Mouse (Mus musculus) cerebellum, postnatal 25 days (tissue): ENCODE results near the gene Mical3.

ENCODE experiments used
- DNase-seq, 2 experiments: peaks; one replicate each; pipeline ENCODE4 v3.0.0; 2021; ENCODE audit warnings: mixed read lengths in 2 of 2

Mical3 gene

DNA sequence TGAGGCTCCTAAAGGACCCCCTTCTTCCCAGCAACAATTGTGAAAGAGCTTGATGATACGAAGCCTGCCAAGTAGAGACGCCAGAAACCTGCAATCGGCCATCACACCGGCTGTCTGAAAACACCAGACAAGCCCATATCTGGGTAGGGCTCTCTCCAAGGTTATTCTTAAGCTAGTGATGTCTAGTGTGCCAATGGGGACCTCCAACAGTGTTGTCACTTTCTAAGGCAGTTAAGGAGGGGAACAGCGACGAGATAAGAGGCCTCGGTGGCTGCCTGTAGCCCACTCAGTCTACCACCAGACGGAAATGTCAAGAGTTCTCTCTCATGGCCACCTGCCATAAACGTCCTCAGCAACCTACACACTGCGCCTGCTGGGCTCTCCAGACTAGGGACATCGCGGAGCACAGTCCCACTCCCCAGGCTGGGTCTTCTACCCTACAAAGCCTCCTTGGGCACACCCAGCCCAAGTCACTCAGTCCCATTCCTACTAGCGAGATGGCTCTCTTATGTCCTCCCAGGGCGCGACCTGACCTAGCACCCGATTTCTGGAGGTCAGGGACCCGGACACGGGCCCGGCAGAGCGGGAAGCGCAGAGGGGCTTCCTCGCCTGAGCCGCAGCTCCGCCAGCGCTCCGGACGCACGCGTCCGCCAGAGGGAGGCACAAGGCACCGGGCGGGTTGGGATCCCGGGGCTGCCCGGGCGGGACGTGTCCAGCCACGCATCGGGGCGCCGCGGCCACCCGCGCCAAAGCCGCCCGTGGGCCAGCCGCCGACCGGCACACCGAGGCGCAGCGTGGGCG lies 21.4 kb downstream of the Mical3 start:
- peak; percentile 63 to 69 for DNase-seq

DNA sequence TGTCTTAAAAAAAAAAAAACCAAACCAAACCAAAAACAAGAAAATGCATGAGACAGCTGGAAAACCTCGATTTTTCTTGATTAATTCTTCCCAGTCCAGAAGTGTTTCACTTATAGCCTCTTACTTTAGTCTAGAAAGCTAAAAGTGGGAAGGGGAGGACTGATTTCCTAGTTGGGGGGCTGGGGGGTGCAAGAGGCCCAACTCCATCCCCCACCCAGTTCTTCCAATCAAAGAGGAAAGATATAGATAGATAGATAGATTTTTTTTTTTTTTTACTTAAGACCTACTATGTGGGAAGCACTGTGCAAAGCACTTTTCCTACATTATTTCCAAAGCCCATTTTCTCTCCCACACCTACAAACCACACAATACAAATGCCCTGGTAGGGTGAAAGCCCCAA lies 22.7 kb downstream of the Mical3 start:
- DNase-seq, result no peak

DNA sequence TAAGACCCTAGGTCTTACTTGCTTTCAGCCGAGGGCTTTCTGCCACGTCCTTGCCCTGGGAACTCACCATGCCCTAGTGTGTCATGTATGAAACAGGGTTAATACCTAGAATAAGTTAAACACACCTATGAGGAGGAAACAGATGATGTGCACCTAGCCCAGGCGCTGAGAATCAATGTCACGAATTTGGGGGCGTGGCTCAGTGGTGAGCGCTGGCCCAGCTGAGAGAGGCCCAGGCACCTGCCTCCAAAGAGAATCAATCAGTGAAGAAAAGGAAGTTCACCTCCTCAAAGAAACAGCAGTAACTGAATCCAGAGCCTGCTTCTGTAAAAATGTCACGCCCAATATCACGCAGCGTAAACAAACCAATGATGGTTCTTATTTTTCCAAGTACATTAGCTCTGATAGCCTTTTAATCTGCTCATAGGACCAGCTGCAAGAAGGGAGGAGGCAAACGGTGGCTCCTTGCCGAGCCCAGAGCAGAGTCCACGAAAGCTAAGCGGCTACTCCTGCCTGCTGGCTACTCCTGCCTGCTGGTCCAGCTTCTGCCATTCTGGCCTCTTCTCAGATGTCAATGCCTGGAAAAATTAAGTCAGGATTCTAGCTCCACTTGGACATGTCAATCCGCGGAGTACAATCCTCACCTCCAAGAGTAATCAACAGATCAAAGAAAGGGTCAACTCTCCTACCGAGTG lies 23.9 kb downstream of the Mical3 start:
- DNase-seq, result peak; percentile 67 to 77

DNA sequence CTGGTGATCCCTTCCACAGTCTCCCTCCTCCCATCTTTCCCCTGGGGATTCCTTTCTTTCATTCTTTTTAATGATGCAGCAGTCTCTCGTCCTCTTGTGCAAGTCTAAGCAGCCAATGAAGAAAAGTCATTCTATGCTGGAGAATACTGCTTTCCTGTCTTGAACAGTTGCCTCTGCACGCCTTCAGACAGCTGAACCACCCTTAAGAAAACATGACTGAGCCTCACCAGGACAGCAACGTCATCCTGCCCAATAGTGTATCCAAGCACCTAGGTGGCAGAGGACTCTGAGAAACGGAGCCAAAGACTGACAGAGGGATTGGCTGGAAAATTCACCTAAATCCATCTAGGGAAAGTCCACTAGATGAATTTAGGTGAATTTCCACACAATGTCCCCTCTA lies 25.1 kb downstream of the Mical3 start:
- DNase-seq, result no peak

DNA sequence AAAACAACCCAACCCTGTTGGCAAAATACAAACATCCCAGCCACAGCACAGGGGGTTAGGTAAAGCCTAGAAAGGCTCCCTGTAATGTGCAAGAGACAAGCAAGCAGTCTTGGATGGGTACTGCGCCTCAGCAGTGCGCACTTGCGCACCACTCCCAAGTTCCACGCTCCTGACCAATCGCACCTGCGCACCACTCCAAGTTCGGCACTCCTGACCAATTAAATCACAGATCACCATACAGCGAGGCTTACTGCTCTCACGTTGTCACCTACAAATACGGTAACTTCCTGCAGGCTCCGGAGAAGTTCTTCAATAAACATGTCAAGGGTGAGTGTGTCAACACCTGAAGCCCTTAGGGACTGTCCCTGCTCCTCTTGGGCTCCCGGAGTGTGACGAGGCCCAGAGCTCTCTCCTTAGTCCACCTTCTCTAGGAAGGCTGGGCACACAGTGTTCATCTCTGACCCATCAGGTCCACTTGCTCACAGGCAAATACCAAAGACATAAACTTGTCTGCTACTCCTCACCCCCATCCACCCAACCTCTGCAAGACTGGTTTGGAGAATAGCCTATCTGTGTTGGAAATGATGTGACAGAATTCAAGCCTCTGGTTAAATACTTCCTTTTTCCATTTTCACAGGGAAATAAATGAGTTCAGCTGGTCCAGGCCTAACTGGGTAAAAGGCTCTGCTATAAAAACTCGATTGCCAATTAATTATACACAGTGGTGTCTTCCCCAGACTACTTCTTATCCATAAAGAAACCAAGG lies 27.2 kb downstream of the Mical3 start:
- DNase-seq, result no peak

DNA sequence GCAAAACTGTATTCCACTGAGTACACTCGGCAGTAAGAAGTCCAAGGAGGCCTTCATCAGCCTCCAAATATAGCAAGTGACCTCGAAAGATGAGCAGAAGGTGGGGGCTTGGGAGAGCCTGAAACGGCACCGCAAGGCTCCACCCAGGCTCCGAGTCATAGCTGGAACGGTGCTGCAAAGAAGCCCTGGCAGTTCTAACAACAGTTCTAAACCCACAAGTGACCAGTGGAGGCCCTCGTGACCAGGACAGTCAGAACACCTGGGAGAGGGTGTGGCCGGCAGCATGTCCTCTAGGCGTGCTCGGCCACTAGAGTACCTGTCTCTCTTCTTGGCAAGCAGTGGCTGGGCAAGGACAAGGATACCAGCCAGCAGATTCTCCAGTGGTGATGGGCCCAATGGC lies 27.9 kb downstream of the Mical3 start:
- peak; percentile 56 to 64 for DNase-seq

DNA sequence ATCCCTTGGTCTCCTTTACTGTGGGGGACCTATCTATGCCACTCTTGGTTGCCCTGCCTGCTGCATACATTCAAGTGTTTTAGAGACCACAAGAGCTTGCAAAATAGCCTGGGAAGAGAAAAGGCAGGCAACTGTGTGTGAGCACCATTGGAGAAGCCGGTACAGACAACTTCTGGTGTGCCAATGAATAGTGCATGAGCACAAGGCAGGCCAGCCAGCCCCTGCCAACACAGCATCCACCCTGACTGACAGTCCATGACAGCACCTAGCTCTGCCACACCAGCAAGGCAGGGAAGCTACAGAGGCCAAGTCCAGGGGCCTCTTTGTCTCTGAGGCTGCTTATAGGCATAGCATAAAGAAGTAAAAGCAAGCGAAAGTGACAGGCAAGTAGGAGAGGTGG lies 28.7 kb downstream of the Mical3 start:
- peak in 1 of 2 experiments; percentile 32 for DNase-seq

DNA sequence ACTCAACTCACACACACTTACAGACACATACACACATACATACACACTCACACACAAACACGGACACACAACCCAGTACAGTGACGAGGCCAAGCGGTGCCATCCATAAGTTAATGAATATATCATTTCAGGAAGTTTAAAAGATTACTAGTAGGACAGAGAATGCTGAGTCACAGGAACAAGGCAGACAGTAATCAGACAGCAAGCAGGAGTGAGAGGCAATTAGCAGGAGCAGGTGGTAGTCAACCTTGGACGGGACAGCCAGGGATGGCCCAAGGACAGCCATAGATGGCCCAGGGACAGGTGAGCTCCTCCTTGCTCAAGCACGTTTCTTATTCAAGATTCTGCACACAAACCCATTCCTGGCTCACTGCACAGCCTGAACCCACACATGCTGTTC lies 29.6 kb downstream of the Mical3 start:
- peak in 1 of 2 experiments; percentile 28 for DNase-seq

DNA sequence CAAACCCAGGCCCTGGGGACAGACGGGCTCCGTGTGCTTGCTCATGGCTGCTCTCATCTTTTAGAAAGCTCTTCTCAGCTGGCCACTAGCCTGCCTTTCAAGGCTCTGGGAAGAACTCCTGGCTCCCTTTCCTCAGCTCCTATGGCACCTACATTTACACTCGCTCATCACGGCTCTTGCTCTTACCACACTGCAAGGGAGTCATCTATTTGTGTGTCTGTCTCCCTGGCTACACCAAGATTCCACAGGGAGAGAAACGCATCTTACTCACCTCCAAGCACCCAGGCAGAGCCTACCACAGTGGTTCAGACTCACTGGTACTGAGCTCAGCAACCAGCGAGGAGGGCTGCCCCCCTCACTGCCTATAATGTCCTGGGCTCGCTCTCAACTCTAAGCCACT lies 31.0 kb downstream of the Mical3 start:
- no peak for DNase-seq

DNA sequence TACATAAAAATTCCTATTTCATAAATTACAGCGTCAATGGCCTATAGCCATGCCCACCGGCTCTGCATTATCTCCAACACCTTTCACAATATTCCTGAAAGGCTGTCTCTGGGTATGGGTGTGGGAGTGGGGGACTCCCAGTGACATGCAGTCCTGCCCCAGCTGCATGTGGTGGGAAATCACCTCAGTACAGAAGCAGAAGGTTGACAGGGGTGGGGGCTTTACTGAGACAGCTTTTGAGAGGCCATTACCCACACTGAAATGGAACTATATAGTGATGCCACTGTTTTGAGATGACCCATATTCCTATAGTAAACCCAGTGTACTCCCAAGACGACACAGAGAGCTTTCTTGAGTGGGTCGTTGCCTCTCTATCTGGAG lies 31.6 kb downstream of the Mical3 start:
- no peak for DNase-seq

DNA sequence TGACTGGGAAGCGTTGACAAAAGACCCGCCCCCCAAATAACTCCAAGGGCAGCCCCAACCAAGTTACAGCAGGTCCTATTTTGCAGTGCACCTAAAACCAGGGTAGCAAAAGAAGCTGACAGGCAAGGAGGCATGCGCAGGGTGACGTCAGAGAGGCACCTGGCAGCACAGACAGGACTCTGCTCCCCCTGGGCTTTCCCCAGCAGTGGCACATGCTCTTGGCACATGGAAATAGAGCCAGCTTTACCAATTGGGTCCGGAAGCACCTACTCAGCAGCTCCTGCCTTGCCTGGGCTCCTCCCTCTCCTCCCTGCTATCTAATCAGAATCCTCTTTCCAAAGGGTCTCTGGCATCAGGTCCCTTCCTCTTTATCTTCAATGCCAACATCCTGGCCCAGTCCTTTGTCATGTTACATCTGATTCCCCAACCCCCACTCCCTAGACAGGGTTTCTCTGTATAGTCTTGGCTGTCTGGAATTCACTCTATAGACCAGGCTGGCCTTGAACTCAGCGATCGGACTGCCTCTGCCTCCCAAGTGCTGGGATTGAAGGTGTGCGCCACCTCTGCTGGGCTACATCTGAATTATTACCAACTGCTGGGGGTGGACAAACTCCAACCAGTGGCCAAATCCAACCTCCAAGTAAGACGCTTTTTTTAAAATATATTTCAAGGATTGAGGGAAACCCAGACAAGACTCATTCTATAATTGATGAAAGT lies 32.1 kb downstream of the Mical3 start:
- peak in 1 of 2 experiments; percentile 76 for DNase-seq

DNA sequence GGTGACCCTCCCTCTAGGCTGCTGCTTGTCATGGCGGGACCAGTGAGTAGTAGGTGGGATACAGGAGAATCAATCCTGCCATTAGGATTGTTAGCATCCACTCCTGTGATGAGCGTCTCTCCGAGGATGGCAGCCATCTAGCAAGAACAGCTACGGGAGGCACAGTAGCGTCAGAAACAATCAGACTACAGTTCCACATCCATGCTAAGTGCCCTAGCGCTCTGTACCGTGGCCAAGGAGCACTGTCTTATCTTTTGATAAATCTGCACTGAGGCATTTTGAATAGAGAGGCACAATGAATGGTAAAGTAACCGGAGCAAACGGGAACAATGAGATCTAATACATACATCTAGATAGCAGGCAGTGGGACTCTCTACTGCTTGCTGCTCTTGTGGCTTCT lies 32.7 kb downstream of the Mical3 start:
- no peak for DNase-seq

DNA sequence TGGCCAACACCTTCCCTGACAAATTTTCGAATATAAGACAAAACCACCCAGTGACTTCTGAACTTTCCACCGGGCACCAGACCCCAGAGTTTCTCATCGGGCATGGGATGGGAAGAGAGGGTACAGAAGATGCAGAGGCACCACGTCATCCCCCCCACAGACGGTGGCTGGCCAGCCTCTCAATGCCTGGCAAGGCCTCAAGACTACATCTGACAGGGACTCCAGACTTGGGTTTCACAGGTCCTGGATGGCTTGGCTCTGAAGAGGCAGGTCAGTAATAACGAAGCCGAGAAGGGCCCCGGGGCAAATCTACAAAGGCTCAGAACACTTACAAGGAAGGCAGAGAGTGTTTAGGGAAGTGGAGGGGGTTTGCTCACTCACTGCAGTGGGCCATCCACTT lies 33.9 kb downstream of the Mical3 start:
- DNase-seq, result no peak

DNA sequence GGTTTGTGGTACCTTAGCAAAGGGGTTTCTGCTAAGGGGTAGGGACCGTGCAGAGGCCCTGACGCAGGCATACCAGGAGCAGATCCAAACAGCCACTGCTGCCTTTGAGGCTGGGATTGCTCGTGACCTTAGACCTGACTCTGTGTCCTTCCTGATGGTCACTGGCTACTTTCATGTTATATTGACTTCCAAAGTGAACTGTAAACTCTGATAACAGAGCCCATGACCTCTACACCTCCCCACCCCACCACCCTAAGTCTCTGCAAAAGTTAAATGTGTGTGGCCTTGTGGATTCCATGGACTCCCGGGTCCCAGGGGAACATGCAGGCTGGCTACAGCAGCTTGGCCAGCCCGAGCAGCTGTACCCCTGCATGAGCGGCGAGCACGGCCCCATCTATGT lies 34.4 kb downstream of the Mical3 start:
- no peak for DNase-seq

DNA sequence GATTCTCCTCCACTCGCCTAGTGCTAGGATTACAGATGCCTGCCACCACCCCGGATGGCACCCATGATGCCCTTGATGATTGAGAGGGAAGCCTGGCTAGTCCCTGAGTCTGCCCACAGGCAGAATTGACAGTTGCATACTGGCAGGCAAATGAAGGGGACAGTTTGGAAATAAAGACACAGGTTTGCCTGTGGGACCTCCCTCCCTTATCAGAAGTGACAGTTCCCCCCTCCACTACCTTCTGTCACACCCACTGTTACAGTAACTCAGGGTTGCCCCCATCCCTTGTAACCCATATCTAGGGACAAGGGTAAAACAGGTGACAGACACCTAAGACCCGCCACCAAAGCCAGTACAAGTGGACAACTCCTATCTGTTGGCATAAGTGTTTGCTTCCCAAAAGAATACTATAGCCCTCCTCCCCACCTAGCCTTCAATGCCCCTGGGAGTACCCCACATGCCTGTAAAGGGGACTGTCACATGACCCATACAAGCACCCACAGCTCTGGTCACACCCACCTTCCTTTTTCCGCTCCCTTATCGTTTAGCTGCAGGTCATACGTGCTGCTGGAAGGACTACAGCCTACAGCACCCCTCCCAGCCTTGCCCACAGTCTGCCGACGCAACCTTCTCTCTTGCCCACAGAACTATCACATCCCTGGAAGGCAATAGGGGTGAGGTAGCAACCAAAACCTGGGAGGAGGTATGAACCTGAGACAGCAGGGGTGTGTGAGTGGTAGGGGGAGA lies 37.0 kb downstream of the Mical3 start:
- no peak for DNase-seq

DNA sequence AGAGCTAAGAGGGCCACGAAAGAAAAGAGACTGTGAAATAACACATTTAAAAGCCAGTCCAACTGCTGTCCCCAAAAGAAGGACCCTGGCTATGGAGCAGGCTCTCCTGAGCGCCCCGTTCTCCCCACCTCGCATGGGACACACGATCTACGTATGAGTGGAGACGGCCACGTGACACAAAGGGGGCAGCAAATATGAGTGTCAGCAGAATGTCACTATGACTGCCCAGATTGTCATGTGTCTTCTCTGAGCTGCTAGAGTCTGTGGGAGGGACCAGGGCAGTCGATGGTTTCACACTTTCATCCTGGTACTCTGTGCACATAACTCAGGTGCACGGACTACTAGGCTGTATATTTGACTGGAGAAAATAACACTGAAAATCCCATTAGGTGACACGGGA lies 40.0 kb downstream of the Mical3 start:
- no peak for DNase-seq

DNA sequence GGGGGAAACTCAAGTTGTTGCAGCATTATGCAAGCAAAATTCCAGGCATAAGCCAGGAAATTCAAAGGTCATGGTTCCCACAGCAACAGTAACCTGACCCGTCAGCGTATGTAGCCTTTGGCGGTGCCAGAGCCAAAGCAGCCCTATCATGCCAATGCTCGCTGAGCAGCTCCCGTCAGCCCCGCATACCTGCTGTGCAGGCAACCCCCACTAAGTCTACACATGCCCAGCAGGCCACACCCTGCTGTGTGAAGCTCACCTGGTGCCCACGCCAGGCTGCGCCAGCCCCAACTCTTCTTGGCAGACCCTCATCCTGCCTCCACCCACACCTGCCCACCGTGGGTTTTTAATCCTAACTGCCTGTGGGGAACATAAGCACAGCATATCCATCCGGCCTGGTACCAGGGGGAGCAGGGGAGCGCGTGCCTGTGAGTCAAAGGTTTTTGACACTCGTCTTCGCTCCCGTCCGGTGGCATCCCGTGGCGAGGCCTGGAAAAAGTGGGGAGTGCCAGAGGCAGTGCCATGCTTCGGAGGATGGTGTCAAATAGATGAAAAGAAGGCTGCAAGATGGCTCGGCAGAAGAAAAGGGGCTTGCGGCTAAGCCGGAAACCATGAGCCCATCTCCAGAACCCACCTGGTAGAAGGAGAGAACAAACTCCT lies 43.1 kb downstream of the Mical3 start:
- DNase-seq, result peak; percentile 83 to 85

DNA sequence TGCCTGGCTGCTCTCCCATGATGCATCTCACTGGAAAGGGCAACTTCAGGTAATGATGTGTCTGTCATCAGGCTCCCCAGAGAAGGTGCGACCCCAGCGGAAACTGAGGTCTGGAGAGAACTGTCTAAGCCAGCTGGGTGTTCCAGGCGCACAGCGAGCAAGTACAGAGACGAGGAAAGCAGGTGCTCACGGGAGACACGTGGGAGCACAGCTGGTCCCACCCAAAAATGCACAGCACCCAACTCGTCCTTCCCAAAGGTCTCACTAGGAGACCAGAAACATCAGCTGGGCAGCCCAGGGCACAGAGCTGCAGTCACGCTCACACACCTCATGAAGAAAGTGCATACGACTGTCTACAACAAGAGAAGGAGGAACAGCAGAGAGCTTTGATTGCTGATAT lies 43.7 kb downstream of the Mical3 start:
- no peak for DNase-seq

DNA sequence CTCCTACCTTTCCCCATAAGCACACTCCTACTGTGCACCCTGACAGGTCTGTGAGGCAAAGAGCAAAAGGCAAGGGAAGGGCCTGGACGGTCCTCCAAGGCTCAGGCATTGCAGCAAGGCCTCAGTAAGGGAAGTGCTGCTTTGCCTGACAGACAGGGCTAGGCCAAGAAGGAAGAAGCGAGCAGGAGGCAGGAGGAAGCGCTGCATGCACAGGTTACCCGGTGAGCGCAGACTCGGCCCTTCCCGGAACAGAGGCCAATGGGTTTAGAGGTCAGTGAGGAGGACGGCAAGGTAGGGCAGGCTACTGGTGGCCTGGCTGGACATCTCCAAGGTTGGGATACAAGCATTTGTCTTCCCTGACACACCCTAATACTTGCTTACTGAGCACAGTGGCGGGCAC lies 44.6 kb downstream of the Mical3 start:
- DNase-seq, result no peak

DNA sequence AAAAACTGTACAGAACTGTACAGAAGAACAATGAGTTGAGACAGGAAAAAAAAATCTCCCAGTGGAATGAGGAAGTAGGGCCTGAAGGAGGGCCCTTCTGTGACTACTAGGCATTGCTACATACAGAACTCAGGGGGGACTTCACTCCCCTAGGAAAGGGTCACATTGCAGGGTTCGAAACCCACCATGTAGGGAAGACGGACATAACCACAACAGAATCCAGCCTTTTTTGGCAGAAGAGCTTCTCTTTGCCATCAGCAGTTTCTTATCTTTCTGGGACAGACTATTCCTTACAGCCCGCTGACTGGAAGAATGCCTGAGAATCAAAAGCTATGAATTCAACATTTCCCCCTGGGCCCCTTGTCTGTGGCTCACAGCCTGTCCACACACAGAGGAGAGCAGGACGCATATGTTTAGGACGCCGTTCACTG lies 46.7 kb downstream of the Mical3 start:
- no peak for DNase-seq

DNA sequence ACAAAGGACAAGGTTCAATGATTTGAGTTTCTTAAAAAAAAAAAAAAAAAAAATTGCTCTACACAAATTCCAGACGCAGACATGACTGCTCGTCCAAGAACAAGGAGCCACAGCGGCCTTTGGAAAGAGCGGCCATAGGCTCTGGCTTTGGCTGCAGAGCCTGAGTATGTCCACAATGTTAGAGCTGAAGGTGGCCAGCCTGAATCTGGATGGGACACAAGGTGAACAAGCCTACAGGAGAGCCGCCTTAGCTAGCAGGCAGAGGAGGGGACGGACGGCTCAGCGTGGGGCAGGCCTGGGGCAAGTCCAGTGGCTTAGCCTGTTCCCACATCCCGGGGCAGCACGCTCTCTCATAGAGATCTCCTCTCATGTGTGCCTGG lies 48.7 kb downstream of the Mical3 start:
- no peak for DNase-seq
